Mouse (Mus musculus): Measurements from ENCODE around the gene Kif3c. TPM values are rescaled to one million over a fixed set of nuclear protein-coding genes. Genes with fewer than 3 reads are reported as not detected.
A peak's percentile ranks its signal among the peaks of the same experiment; 100 is the strongest.

Gene Kif3c
- polyA plus RNA-seq, 1 experiment from 2014 or later, result 77.9 TPM

- under 1% methylated on average over 64 of the region's 65 CpGs for WGBS
- Histone ChIP-seq H3K9ac (replicated peaks) (peak overlapping the region; percentile 91), H3K4me3 (replicated peaks) (peak overlapping the region; percentile 84)
These were observed 62.3 kb downstream of the Kif3c start for GRCm38 (mm10) chr12:3427067-3427889.

DNA sequence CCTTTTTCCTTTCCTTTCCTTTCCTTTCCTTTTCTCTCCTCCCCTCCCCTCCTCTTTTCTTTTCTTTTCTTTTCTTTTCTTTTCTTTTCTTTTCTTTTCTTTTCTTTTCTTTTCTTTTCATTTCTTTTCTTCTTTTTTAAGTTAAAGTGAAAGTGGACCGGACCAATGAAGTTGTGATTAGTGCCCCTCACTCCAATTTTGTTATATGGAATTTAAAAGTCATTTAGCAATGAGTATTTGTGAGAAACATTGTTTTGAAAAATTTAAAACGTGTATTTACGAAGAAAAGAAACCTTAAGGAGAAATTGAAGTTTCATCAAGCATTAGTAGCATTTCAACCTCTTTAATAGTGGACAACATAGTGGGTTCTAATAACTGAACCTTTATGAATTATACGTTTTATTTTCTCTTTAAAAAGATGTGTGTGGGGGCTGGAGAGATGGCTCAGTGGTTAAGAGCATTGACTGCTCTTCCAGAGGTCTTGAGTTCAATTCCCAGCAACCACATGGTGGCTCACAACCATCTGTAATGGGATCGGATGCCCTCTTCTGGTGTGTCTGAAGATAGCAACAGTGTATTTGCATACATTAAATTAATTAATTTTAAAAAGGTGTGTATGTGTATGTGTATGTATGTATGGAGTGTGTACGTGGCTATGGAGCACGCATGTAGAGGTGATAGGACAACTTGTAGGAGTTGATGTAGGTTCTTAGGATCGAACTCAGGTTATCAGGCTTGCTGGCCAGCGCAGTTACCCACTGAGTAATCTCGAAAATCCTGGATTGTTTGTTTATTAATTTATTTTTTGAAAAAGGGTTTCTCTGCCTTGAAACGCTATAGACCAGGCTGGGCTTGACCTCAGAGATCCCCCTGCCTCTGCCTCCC is 63.2 kb downstream of the Kif3c start:
- 69% methylated on average over 11 of the region's 11 CpGs for WGBS
- Histone ChIP-seq H3K4me1 (replicated peaks) (peaks cover 32% of the 10 kb centered on the region), H3K27me3 (no peaks in the 10 kb centered on the region), H3K4me3 (replicated peaks) (peak overlapping the region; percentile 84), H3K9ac (replicated peaks) (peak overlapping the region; percentile 91), H3K36me3 (no peaks in the 10 kb centered on the region), H3K27ac (peak overlapping the region; percentile 94; the same call in 1 of the 2 replicates), H3K4me2 (replicated peaks) (peak overlapping the region; percentile 67), H3K9me3 (no peaks in the 10 kb centered on the region)
- no peak for ATAC-seq

More at GRCm38 (mm10) chr12:3427067-3427889, 62.3 kb downstream of the Kif3c start:
- Histone ChIP-seq H3K4me2 (replicated peaks) (peak overlapping the region; percentile 67), H3K27ac (peak overlapping the region; percentile 94), H3K9me3 (no peaks in the 10 kb centered on the region), H3K4me1 (replicated peaks) (peaks cover 32% of the 10 kb centered on the region), H3K36me3 (peaks cover 7% of the 10 kb centered on the region), H3K27me3 (no peaks in the 10 kb centered on the region)
- peak; percentile 68 for ATAC-seq

DNA sequence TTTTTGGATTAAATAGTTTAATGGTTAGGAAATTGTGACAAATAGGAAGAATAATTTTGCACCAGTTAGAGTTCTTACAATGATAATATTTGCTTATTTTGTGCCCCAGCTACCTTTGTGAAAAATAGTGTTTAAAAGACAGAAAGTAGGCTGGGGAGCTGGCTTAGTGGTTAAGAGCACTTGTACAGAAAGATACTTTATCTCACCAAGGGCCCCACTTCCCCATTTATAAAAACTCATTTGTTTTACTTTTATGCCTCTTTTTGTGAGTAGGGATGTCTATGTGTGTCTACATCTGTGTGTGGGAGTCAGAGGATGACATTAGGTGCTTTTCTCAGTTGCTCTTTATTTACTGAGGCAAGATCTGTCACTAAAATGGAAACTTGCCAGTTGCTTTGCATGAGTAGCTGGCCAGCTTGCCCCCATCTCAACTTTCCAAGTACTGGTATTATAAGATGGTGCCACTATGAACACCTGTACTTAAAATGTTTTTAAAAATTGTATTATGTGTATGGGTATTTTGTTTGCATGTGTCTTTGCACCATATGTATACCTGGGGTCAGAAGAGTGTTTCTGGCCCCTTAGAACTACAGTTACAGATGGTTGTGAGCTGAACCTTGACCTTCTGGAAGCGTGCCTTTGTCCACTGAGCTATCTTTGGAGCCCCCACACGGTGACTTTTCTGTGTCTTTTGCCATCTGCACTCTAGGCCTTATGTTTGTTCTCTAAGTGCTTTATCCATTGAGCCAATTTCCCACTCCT is 64.9 kb downstream of the Kif3c start:
- H3K9me3 ChIP-seq, result no peaks in the 10 kb centered on the region
- H3K36me3 ChIP-seq, result peaks cover 5% of the 10 kb centered on the region; the same call in 1 of the 2 replicates

DNA sequence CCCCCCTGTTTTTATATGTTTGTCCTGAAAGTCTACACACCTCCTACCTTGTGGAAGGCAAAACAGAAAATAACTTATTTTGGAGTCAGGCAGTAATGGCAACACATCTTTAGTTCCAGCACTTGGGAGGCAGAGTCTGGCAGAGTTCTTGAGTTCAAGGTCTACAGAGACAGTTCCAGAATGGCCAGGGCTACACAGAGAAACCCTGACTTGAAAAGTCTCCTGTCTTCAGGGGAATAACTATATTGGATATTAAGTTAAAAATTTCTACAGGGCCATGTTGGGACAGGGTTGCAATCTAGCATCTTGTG is 65.5 kb downstream of the Kif3c start:
- H3K9me3 ChIP-seq, result no peaks in the 10 kb centered on the region
- H3K4me3 ChIP-seq (replicated peaks), result no peak overlapping the region
- H3K27ac ChIP-seq, result no peak overlapping the region
- peaks cover 5% of the 10 kb centered on the region; the same call in 1 of the 2 replicates for H3K36me3 ChIP-seq
- ATAC-seq, result no peak
- H3K4me1 ChIP-seq (replicated peaks), result peaks cover 19% of the 10 kb centered on the region
- no peak overlapping the region for H3K9ac ChIP-seq (replicated peaks)
- H3K4me2 ChIP-seq (replicated peaks), result no peak overlapping the region
- no peaks in the 10 kb centered on the region for H3K27me3 ChIP-seq

More for the DNA sequence above, 64.9 kb downstream of the Kif3c start:
- Histone ChIP-seq H3K27ac (no peak overlapping the region), H3K27me3 (no peaks in the 10 kb centered on the region), H3K4me1 (replicated peaks) (peaks cover 24% of the 10 kb centered on the region), H3K9ac (replicated peaks) (no peak overlapping the region), H3K4me2 (replicated peaks) (no peak overlapping the region), H3K4me3 (replicated peaks) (no peak overlapping the region)
- 91% methylated on average over 2 of the region's 2 CpGs for WGBS
- no peak for ATAC-seq

GRCm38 (mm10) chr12:3430985-3431384 is 66.1 kb downstream of the Kif3c start:
- no peak overlapping the region for H3K9ac ChIP-seq (replicated peaks)
- H3K36me3 ChIP-seq, result peaks cover 5% of the 10 kb centered on the region; the same call in 1 of the 2 replicates
- H3K4me3 ChIP-seq (replicated peaks), result no peak overlapping the region
- H3K27me3 ChIP-seq, result no peaks in the 10 kb centered on the region
- no peak overlapping the region for H3K27ac ChIP-seq
- peaks cover 14% of the 10 kb centered on the region for H3K4me1 ChIP-seq (replicated peaks)
- no peak for ATAC-seq
- H3K9me3 ChIP-seq, result no peaks in the 10 kb centered on the region
- no peak overlapping the region for H3K4me2 ChIP-seq (replicated peaks)

DNA sequence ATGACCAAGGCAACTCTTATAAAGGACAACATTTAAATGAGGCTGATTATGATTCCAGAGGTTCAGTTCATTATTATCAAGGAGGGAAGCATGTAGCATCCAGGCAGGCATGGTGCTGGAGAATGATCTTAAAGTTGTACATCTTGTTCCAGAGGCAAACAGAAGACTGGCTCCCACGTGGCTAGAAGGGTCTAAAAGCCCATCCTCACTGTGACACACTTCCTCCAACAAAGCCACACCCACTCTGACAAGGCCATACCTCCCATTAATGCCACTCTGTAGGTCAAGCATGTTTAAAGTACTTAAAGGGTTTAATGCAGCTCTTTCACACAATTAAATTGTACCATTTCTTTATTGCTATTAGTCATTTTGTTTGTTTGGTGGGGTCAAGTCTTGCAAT is 68.8 kb downstream of the Kif3c start:
- H3K9ac ChIP-seq (replicated peaks), result no peak overlapping the region
- WGBS, result 71% methylated on average over 1 of the region's 1 CpGs
- no peaks in the 10 kb centered on the region for H3K27me3 ChIP-seq
- no peak overlapping the region for H3K4me3 ChIP-seq (replicated peaks)
- no peak overlapping the region for H3K4me2 ChIP-seq (replicated peaks)
- no peak for ATAC-seq
- H3K36me3 ChIP-seq, result peaks cover 8% of the 10 kb centered on the region; the same call in 1 of the 2 replicates
- H3K27ac ChIP-seq, result no peak overlapping the region
- H3K9me3 ChIP-seq, result no peaks in the 10 kb centered on the region
- peaks cover 8% of the 10 kb centered on the region; the same call in 1 of the 2 replicates for H3K4me1 ChIP-seq (replicated peaks)

GRCm38 (mm10) chr12:3436446-3436845 is 71.5 kb downstream of the Kif3c start:
- no peak overlapping the region for H3K9ac ChIP-seq (replicated peaks)
- no peaks in the 10 kb centered on the region for H3K27me3 ChIP-seq
- no peak overlapping the region for H3K4me3 ChIP-seq (replicated peaks)
- H3K4me2 ChIP-seq (replicated peaks), result no peak overlapping the region
- H3K9me3 ChIP-seq, result no peaks in the 10 kb centered on the region
- peaks cover 8% of the 10 kb centered on the region; the same call in 1 of the 2 replicates for H3K36me3 ChIP-seq
- no peak overlapping the region for H3K27ac ChIP-seq
- H3K4me1 ChIP-seq (replicated peaks), result peaks cover 5% of the 10 kb centered on the region; the same call in 1 of the 2 replicates
- ATAC-seq, result no peak
- WGBS, result 97% methylated on average over 5 of the region's 5 CpGs

DNA sequence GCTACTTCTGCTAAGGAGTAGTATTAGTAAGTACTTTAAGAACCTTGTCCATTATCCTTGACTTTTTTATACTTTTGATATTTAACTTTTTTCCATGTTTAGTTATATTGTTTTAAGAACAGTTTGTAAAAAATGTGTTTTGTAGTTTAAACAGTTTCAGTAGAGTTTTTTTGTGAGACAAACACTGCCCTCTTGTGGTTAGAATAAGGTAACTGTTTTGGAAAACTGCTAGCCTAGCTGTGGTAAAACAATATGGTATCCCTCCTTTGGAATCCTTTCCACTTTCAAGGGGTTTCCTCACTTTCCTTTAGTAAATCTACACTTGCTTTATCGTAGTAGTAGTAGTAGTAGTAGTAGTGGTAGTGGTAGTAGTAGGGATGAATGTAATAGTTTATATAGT is 72.9 kb downstream of the Kif3c start:
- Histone ChIP-seq H3K4me3 (replicated peaks) (no peak overlapping the region), H3K9me3 (no peaks in the 10 kb centered on the region), H3K27me3 (no peaks in the 10 kb centered on the region), H3K4me1 (replicated peaks) (no peaks in the 10 kb centered on the region), H3K27ac (no peak overlapping the region), H3K9ac (replicated peaks) (no peak overlapping the region), H3K36me3 (peaks cover 9% of the 10 kb centered on the region; the same call in 1 of the 2 replicates), H3K4me2 (replicated peaks) (no peak overlapping the region)
- 100% methylated on average over 1 of the region's 1 CpGs for WGBS
- no peak for ATAC-seq

DNA sequence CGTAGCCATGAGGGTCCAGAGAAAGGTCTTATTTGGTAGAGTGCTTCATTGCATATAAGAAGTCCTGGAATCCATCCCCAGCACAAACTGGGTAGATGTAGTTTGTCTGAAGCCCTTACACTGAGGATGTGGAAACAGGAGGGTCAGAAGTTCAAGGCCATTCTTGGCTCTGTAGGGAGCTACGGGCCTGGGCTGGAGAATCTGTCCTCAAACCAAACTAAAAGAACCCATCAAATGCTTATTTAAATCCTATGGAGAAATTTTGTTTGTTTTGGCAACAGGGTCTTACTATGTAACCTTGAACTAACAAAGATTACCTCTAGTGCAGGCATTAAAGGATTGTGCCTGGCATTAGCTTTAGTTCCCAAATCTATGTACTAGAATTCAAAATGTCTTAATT is 76.0 kb downstream of the Kif3c start:
- WGBS, result 96% methylated on average over 2 of the region's 2 CpGs
- Histone ChIP-seq H3K4me3 (replicated peaks) (no peak overlapping the region), H3K9ac (replicated peaks) (no peak overlapping the region), H3K27me3 (no peaks in the 10 kb centered on the region), H3K4me2 (replicated peaks) (no peak overlapping the region), H3K27ac (no peak overlapping the region), H3K36me3 (peaks cover 12% of the 10 kb centered on the region), H3K9me3 (no peaks in the 10 kb centered on the region), H3K4me1 (replicated peaks) (no peaks in the 10 kb centered on the region)
- ATAC-seq, result no peak

- 92% methylated on average over 5 of the region's 5 CpGs for WGBS
These were observed 76.4 kb downstream of the Kif3c start for GRCm38 (mm10) chr12:3441361-3441760.

GRCm38 (mm10) chr12:3453554-3453953 is 88.6 kb downstream of the Kif3c start:
- peaks cover 36% of the 10 kb centered on the region for H3K36me3 ChIP-seq
- H3K4me2 ChIP-seq (replicated peaks), result no peak overlapping the region
- H3K4me3 ChIP-seq (replicated peaks), result no peak overlapping the region
- no peaks in the 10 kb centered on the region for H3K9me3 ChIP-seq
- 83% methylated on average over 3 of the region's 3 CpGs for WGBS
- H3K27me3 ChIP-seq, result no peaks in the 10 kb centered on the region
- H3K9ac ChIP-seq (replicated peaks), result no peak overlapping the region
- no peaks in the 10 kb centered on the region for H3K4me1 ChIP-seq (replicated peaks)
- no peak overlapping the region for H3K27ac ChIP-seq
- ATAC-seq, result no peak

More at GRCm38 (mm10) chr12:3441361-3441760, 76.4 kb downstream of the Kif3c start:
- peaks cover 12% of the 10 kb centered on the region for H3K36me3 ChIP-seq
- no peak for ATAC-seq
- no peak overlapping the region for H3K4me2 ChIP-seq (replicated peaks)
- H3K4me1 ChIP-seq (replicated peaks), result no peaks in the 10 kb centered on the region
- no peak overlapping the region for H3K9ac ChIP-seq (replicated peaks)
- no peaks in the 10 kb centered on the region for H3K9me3 ChIP-seq
- no peaks in the 10 kb centered on the region for H3K27me3 ChIP-seq
- H3K27ac ChIP-seq, result no peak overlapping the region
- no peak overlapping the region for H3K4me3 ChIP-seq (replicated peaks)

Data from midbrain, embryonic 13.5 days (tissue).